Mouse (Mus musculus) CH12F3 (cell line): ENCODE data around the gene Cuzd1.

ENCODE experiments used
- in situ Hi-C: fragments of 300-500 bp; cut with MboI; formaldehyde crosslinking; loops from 2 replicates; pipeline ENCODE4 v1.14.3; 2020; ENCODE audit warnings: low sequenced_read_pairs

The Cuzd1 gene

DNA sequence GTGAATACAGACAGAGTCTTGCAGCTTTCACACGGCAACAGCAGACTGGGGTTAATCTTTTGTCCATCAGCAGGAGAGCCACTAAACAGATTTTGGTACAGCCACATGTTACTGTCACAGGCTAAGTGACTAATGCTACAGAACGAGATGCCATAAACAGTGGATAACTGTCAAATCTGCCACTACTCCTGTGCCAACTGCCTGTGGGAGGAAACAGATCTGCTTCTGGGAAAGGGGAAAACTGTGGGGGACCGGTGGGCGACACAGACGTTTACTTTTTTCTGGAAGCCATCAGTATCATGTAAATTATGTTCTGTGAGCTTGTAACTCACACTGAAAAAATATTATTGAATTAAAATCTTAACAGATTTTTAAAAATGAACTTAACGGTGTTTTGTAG lies 61.1 kb downstream of the Cuzd1 start:
- in situ Hi-C loops, result no loop called here
